ENCODE assay signal across 24 mouse cellular contexts in genomic region chr13:30873472-30873871, GRCm38 (mm10).
"Had no signal": no experiment of that assay in that cellular context is flagged by ENCODE, and none has a peak within 500 bp of the region (broad histone marks: within the 10 kb centered on the region; RNA-seq: fewer than 3 reads in every experiment).

No protein-coding gene starts in this region.

- DNase-seq: kidney, postnatal 10 days; kidney, postnatal 36 days; layer of hippocampus, postnatal 36 days; left cerebral cortex, postnatal 4 days; liver, postnatal 0 days; lung, embryonic 14.5 days; right cerebral cortex, adult 18-20 months; right cerebral cortex, postnatal 14 days; right cerebral cortex, postnatal 4 days; thymus, adult 2 months; thymus, postnatal 14 days; thymus, postnatal 4 days had no signal

- H3K9ac ChIP-seq: limb, embryonic 12.5 days; limb, embryonic 15.5 days; liver, embryonic 14.5 days; liver, postnatal 0 days; lung, embryonic 14.5 days; midbrain, embryonic 12.5 days; midbrain, embryonic 15.5 days; neural tube, embryonic 12.5 days; neural tube, embryonic 15.5 days had no signal

- H3K27ac ChIP-seq: left cerebral cortex, adult 2 months; limb, embryonic 12.5 days; limb, embryonic 15.5 days; liver, embryonic 14.5 days; macrophage; midbrain, embryonic 12.5 days; midbrain, embryonic 15.5 days; neural tube, embryonic 12.5 days; neural tube, embryonic 15.5 days; stomach, postnatal 0 days had no signal

- H3K4me2 ChIP-seq: limb, embryonic 12.5 days; limb, embryonic 15.5 days; liver, embryonic 11.5 days; lung, embryonic 14.5 days; midbrain, embryonic 12.5 days; midbrain, embryonic 15.5 days; neural tube, embryonic 12.5 days; neural tube, embryonic 15.5 days had no signal

- H3K27me3 ChIP-seq: limb, embryonic 12.5 days; limb, embryonic 15.5 days; midbrain, embryonic 12.5 days; midbrain, embryonic 15.5 days; neural tube, embryonic 12.5 days; neural tube, embryonic 15.5 days had no signal

- H3K4me3 ChIP-seq: left cerebral cortex, adult 2 months; limb, embryonic 12.5 days; limb, embryonic 15.5 days; midbrain, embryonic 12.5 days; midbrain, embryonic 15.5 days; neural tube, embryonic 12.5 days; neural tube, embryonic 15.5 days had no signal

- H3K9me3 ChIP-seq: limb, embryonic 12.5 days; limb, embryonic 15.5 days; midbrain, embryonic 12.5 days; midbrain, embryonic 15.5 days; neural tube, embryonic 12.5 days; neural tube, embryonic 15.5 days had no signal

- ATAC-seq: liver, postnatal 0 days; lung, postnatal 0 days; midbrain, embryonic 15.5 days had no signal

- H3K4me1 ChIP-seq: limb, embryonic 12.5 days; limb, embryonic 15.5 days; midbrain, embryonic 12.5 days; midbrain, embryonic 15.5 days; neural tube, embryonic 12.5 days; neural tube, embryonic 15.5 days had no signal
